12 mouse cellular contexts compared by ENCODE assay signal in the genomic region with DNA sequence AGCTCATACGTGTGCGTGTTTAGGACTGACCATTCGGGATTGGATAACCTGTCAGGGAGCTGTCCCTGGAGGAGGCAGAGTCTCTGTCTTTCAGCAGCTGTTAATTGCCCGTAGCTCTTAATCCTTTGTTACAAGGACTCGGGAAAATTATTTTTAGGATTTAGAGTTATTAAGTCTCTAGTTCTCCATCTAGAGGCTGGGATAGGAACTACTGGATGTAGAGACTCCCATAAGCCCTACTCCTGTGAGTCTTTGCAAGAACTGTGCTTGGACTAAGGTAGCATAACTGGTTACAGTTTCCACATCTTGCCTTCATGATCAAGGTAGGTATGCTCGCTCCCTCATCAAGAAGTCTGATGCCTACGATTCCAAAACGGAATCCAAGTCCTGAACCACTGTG.
DNase-seq lines count a peak whose midpoint lies in the region; ATAC-seq and TF ChIP-seq lines count a peak whose summit lies in the region.
"Had no signal": no experiment of that assay in that cellular context is flagged by ENCODE, and none has a peak within 500 bp of the region (broad histone marks: within the 10 kb centered on the region; RNA-seq: fewer than 3 reads in every experiment).

No protein-coding gene starts in this region.

- no peak overlapping the region for H3K9ac ChIP-seq in forebrain, postnatal 0 days
- no peak overlapping the region for H3K9ac ChIP-seq in forebrain, embryonic 16.5 days (replicated peaks; ENCODE audit: low read depth, low read length)
- H3K9ac ChIP-seq: heart, embryonic 15.5 days; liver, embryonic 14.5 days; stomach, embryonic 15.5 days had no signal

- H3K4me2 ChIP-seq in forebrain, postnatal 0 days (ENCODE audit: low read depth): no peak overlapping the region
- no peak overlapping the region for H3K4me2 ChIP-seq in forebrain, embryonic 16.5 days (ENCODE audit: low read length)
- H3K4me2 ChIP-seq: heart, embryonic 15.5 days; stomach, embryonic 15.5 days had no signal

- ATAC-seq in forebrain, postnatal 0 days: no peak
- no peak for ATAC-seq in forebrain, embryonic 16.5 days

- H3K4me1 ChIP-seq in forebrain, postnatal 0 days (ENCODE audit: insufficient read depth): 0 out of 2 replicates have a peak, but pooled peaks cover 12% of the 10 kb centered on the region
- peaks cover 17% of the 10 kb centered on the region for H3K4me1 ChIP-seq in forebrain, embryonic 16.5 days (replicated peaks; ENCODE audit: control insufficient read depth, insufficient read depth, low read length)
- H3K4me1 ChIP-seq: heart, embryonic 15.5 days had no signal

- H3K27ac ChIP-seq in forebrain, postnatal 0 days (ENCODE audit: low read depth, low read length): no peak overlapping the region
- H3K27ac ChIP-seq in forebrain, embryonic 16.5 days (ENCODE audit: low read length): no peak overlapping the region
- H3K27ac ChIP-seq: heart, embryonic 15.5 days; liver, embryonic 14.5 days; stomach, embryonic 15.5 days had no signal

- H3K36me3 ChIP-seq in forebrain, postnatal 0 days (ENCODE audit: insufficient read depth): no peaks in the 10 kb centered on the region
- H3K36me3 ChIP-seq in forebrain, embryonic 16.5 days (ENCODE audit: control insufficient read depth, insufficient read depth): no peaks in the 10 kb centered on the region
- H3K36me3 ChIP-seq: heart, embryonic 15.5 days; stomach, embryonic 15.5 days had no signal

- H3K27me3 ChIP-seq in forebrain, postnatal 0 days (ENCODE audit: insufficient read depth, low read length): no peaks in the 10 kb centered on the region
- no peaks in the 10 kb centered on the region for H3K27me3 ChIP-seq in forebrain, embryonic 16.5 days (replicated peaks; ENCODE audit: control insufficient read depth, insufficient read depth, low read length)
- H3K27me3 ChIP-seq: heart, embryonic 15.5 days; stomach, embryonic 15.5 days had no signal

- peak; percentile 11; the same call in 1 of the 2 replicates for TF ChIP-seq CTCF in forebrain, postnatal 0 days (IDR thresholded peaks at IDR 0.05; ENCODE audit: low read depth)

- no peak for DNase-seq in forebrain, postnatal 0 days
- DNase-seq in layer of hippocampus, adult 11-12 months (ENCODE audit: low spot score): peak; percentile 52
- DNase-seq in layer of hippocampus, postnatal 25 days (ENCODE audit: extremely low spot score in 1 of 2, low spot score in 1 of 2): no peak
- DNase-seq in 3T3-L1 (ENCODE audit: low read depth, low spot score): peak; percentile 39
- peak; percentile 26 for DNase-seq in adipocyte (ENCODE audit: low spot score)
- no peak for DNase-seq in urinary bladder, postnatal 25 days (ENCODE audit: low spot score)
- DNase-seq in natural killer cell, adult 2 months (ENCODE audit: low spot score in 2 of 2): no peak
- DNase-seq: adrenal gland, adult 8-10 months had no signal

- H3K9me3 ChIP-seq in forebrain, postnatal 0 days (ENCODE audit: low read length): no peaks in the 10 kb centered on the region
- H3K9me3 ChIP-seq in forebrain, embryonic 16.5 days (ENCODE audit: control insufficient read depth, low read length): no peaks in the 10 kb centered on the region
- H3K9me3 ChIP-seq: heart, embryonic 15.5 days; stomach, embryonic 15.5 days had no signal

- H3K4me3 ChIP-seq in forebrain, postnatal 0 days (ENCODE audit: low read depth, low read length): no peak overlapping the region
- H3K4me3 ChIP-seq in forebrain, embryonic 16.5 days (replicated peaks; ENCODE audit: low read length): no peak overlapping the region
- H3K4me3 ChIP-seq: heart, embryonic 15.5 days; stomach, embryonic 15.5 days had no signal

- WGBS in forebrain, postnatal 0 days: 75% methylated on average over 8 of the region's 8 CpGs
- WGBS in forebrain, embryonic 16.5 days: 72% methylated on average over 8 of the region's 8 CpGs

Comparison
In these comparisons a context has a peak if more than half of its experiments do, and no peak if none do; other contexts are left out.
1. DNase-seq: peak in layer of hippocampus, adult 11-12 months (single experiment), 3T3-L1 (single experiment) and adipocyte (single experiment); none in forebrain, postnatal 0 days (single experiment), layer of hippocampus, postnatal 25 days (0 of 2), urinary bladder, postnatal 25 days (single experiment) and natural killer cell, adult 2 months (0 of 2).